7 mouse cellular contexts compared by ENCODE assay signal in the genomic region with DNA sequence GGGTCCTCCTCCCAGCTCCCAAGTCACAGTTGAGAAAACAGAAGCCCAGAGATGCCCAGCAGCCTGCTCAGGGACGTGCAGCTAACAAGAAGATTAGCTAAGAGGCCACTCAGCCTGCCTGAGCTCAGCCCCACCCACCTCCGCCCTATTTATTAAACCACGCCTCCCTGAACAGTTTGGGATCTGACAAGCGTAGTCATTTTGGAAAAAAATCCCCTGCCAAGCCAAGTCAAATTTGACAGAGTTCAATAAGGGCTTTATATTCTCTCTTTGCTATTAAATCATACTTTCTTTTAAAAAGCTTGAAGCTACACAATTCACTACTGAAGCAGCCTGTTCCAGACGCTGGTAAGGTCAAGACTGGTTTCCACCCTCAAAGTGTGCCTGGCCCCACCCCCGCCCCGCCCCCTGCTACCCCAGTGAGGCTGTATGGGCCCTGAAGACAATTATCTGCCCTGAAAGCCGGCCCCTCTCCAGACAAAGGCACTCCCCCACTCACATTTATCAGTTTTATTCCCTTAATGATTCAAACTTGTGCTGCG.
DNase-seq lines count a peak whose midpoint lies in the region; ATAC-seq and TF ChIP-seq lines count a peak whose summit lies in the region.

No protein-coding gene starts in this region.

- under 1% methylated on average over 9 of the region's 9 CpGs for WGBS in embryonic facial prominence, embryonic 10.5 days
- 5% methylated on average over 9 of the region's 9 CpGs for WGBS in lung, postnatal 0 days
- WGBS in stomach, embryonic 15.5 days, result 4% methylated on average over 9 of the region's 9 CpGs

- peaks cover 11% of the 10 kb centered on the region; the same call in 1 of the 2 replicates for H3K27me3 ChIP-seq in embryonic facial prominence, embryonic 10.5 days (replicated peaks; ENCODE audit: low read depth, poor library complexity, severe bottlenecking)
- no peaks in the 10 kb centered on the region for H3K27me3 ChIP-seq in lung, postnatal 0 days (replicated peaks; ENCODE audit: insufficient read depth, low read length)
- H3K27me3 ChIP-seq in stomach, embryonic 15.5 days (replicated peaks), result no peaks in the 10 kb centered on the region

- peak overlapping the region; percentile 48 for H3K4me3 ChIP-seq in embryonic facial prominence, embryonic 10.5 days
- H3K4me3 ChIP-seq in lung, postnatal 0 days (ENCODE audit: low read depth, low read length), result no peak overlapping the region; the same call in 1 of the 2 replicates
- H3K4me3 ChIP-seq in stomach, embryonic 15.5 days (replicated peaks), result peak overlapping the region; percentile 27

- H3K36me3 ChIP-seq in embryonic facial prominence, embryonic 10.5 days (replicated peaks), result no peaks in the 10 kb centered on the region
- H3K36me3 ChIP-seq in lung, postnatal 0 days (ENCODE audit: insufficient read depth, low read length), result no peaks in the 10 kb centered on the region
- no peaks in the 10 kb centered on the region for H3K36me3 ChIP-seq in stomach, embryonic 15.5 days

- no peak for TF ChIP-seq EP300 in lung, postnatal 0 days (IDR thresholded peaks at IDR 0.05)

- H3K27ac ChIP-seq in embryonic facial prominence, embryonic 10.5 days (replicated peaks), result peak overlapping the region; percentile 86
- H3K27ac ChIP-seq in lung, postnatal 0 days (ENCODE audit: low read length), result no peak overlapping the region
- peak overlapping the region; percentile 51 for H3K27ac ChIP-seq in stomach, embryonic 15.5 days

- H3K4me2 ChIP-seq in lung, postnatal 0 days (replicated peaks; ENCODE audit: low read depth, low read length), result peak overlapping the region; percentile 48
- H3K4me2 ChIP-seq in stomach, embryonic 15.5 days, result peak overlapping the region; percentile 45

- ATAC-seq in lung, postnatal 0 days, result peak; percentile 76
- peak; percentile 86 for ATAC-seq in stomach, embryonic 15.5 days (ENCODE audit: insufficient read depth, low FRiP score, low read depth)

- DNase-seq in adrenal gland, adult 18-20 months (ENCODE audit: low spot score in 2 of 2), result peak; percentile 47 to 51
- peak; percentile 84 for DNase-seq in embryonic facial prominence, embryonic 10.5 days (ENCODE audit: low spot score)
- peak; percentile 82 for DNase-seq in heart, adult 8-10 months (ENCODE audit: low spot score)
- peak; percentile 43 to 61 for DNase-seq in kidney, adult 8-10 months
- peak; percentile 93 for DNase-seq in lung, postnatal 0 days (ENCODE audit: low spot score)
- DNase-seq in thymus, postnatal 4 days, result no peak

- TF ChIP-seq CTCF in lung, postnatal 0 days (IDR thresholded peaks at IDR 0.05), result no peak

- H3K4me1 ChIP-seq in embryonic facial prominence, embryonic 10.5 days, result peaks cover 58% of the 10 kb centered on the region
- peaks cover 4% of the 10 kb centered on the region; the same call in 1 of the 2 replicates for H3K4me1 ChIP-seq in lung, postnatal 0 days (ENCODE audit: insufficient read depth, low read depth, low read length)
- H3K4me1 ChIP-seq in stomach, embryonic 15.5 days, result peaks cover 27% of the 10 kb centered on the region

- no peak overlapping the region for H3K9ac ChIP-seq in lung, postnatal 0 days (replicated peaks; ENCODE audit: low read depth)
- H3K9ac ChIP-seq in stomach, embryonic 15.5 days, result no peak overlapping the region

- H3K9me3 ChIP-seq in embryonic facial prominence, embryonic 10.5 days, result no peaks in the 10 kb centered on the region
- no peaks in the 10 kb centered on the region for H3K9me3 ChIP-seq in lung, postnatal 0 days (ENCODE audit: low read length)
- no peaks in the 10 kb centered on the region for H3K9me3 ChIP-seq in stomach, embryonic 15.5 days
